Mouse (Mus musculus): ENCODE results near the gene B4galnt3.

- TF ChIP-seq CTCF (IDR thresholded peaks at IDR 0.05; ENCODE audit: low read depth) = no peak
- TF ChIP-seq EP300 (IDR thresholded peaks at IDR 0.05; ENCODE audit: low read depth) = no peak
These were observed 82.8 kb downstream of the B4galnt3 start for GRCm38 (mm10) chr6:120211536-120211935.
